Comparison of ENCODE assay signal across 31 mouse cellular contexts in the genomic region with DNA sequence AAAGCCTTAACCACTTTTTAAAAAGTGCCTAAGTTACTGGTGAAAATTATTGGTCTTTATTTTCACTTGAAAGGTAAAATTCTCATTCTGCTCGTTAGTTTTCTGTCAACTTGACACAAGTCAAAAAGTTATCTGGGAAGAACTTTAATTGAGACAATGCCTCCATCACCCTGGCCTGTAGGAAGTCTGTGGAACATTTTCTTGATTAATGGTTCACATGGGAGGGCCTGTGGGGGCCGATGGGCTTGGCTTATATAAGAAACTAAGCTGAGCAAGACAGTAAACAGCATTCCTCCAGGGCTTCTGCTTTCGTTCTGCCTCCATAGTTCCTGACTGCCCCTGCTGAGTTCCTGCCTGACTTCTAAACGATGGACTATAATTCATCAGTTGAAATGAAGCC. TPM values are rescaled to one million over a fixed set of nuclear protein-coding genes. Genes with fewer than 3 reads are reported as not detected.
"Had no signal": no experiment of that assay in that cellular context is flagged by ENCODE, and none has a peak within 500 bp of the region (broad histone marks: within the 10 kb centered on the region; RNA-seq: fewer than 3 reads in every experiment).

No protein-coding gene starts in this region.

- H3K27me3 ChIP-seq: embryonic facial prominence, embryonic 12.5 days; embryonic facial prominence, embryonic 13.5 days; embryonic facial prominence, embryonic 15.5 days; forebrain, embryonic 12.5 days; forebrain, embryonic 13.5 days; forebrain, embryonic 15.5 days had no signal

- H3K4me2 ChIP-seq: embryonic facial prominence, embryonic 12.5 days; embryonic facial prominence, embryonic 13.5 days; embryonic facial prominence, embryonic 15.5 days; forebrain, embryonic 12.5 days; forebrain, embryonic 13.5 days; forebrain, embryonic 15.5 days had no signal

- H3K4me3 ChIP-seq: embryonic facial prominence, embryonic 10.5 days; embryonic facial prominence, embryonic 12.5 days; embryonic facial prominence, embryonic 13.5 days; embryonic facial prominence, embryonic 15.5 days; erythroblast, embryonic 14.5 days; forebrain, embryonic 10.5 days; forebrain, embryonic 12.5 days; forebrain, embryonic 13.5 days; forebrain, embryonic 15.5 days; gastrocnemius, adult 2 months; heart, adult 2 months had no signal

- H3K4me1 ChIP-seq: embryonic facial prominence, embryonic 12.5 days; embryonic facial prominence, embryonic 13.5 days; embryonic facial prominence, embryonic 15.5 days; forebrain, embryonic 12.5 days; forebrain, embryonic 13.5 days; forebrain, embryonic 15.5 days had no signal

- H3K9ac ChIP-seq: embryonic facial prominence, embryonic 12.5 days; embryonic facial prominence, embryonic 13.5 days; embryonic facial prominence, embryonic 15.5 days; forebrain, embryonic 12.5 days; forebrain, embryonic 13.5 days; forebrain, embryonic 15.5 days; forebrain, postnatal 0 days had no signal

- H3K27ac ChIP-seq: embryonic facial prominence, embryonic 10.5 days; embryonic facial prominence, embryonic 12.5 days; embryonic facial prominence, embryonic 13.5 days; embryonic facial prominence, embryonic 15.5 days; forebrain, embryonic 10.5 days; forebrain, embryonic 12.5 days; forebrain, embryonic 13.5 days; forebrain, embryonic 15.5 days; gastrocnemius, adult 2 months; heart, adult 2 months had no signal

- H3K36me3 ChIP-seq: embryonic facial prominence, embryonic 12.5 days; forebrain, embryonic 12.5 days had no signal

- DNase-seq: cerebellum, adult 2 months; cerebellum, adult 8-10 months; cerebellum, adult 9-10 months; cerebellum, adult 9-11 months; cerebellum, postnatal 10 days; cerebellum, postnatal 14 days; cerebellum, postnatal 25 days; cerebellum, postnatal 36 days; embryo, embryonic 11 days; forebrain, postnatal 0 days; gastrocnemius, adult 2 months; gastrocnemius, postnatal 10 days; gastrocnemius, postnatal 14 days; gastrocnemius, postnatal 25 days; gastrocnemius, postnatal 36 days; heart, adult 18-20 months; heart, adult 2 months had no signal

- ATAC-seq: forebrain, embryonic 13.5 days; forebrain, embryonic 14.5 days; forebrain, embryonic 15.5 days; forebrain, embryonic 16.5 days; forebrain, postnatal 0 days had no signal

- H3K9me3 ChIP-seq: embryonic facial prominence, embryonic 10.5 days; embryonic facial prominence, embryonic 12.5 days; embryonic facial prominence, embryonic 13.5 days; embryonic facial prominence, embryonic 15.5 days; forebrain, embryonic 10.5 days; forebrain, embryonic 12.5 days; forebrain, embryonic 13.5 days; forebrain, embryonic 15.5 days had no signal

RNA-seq across cellular contexts. Expression of a gene that starts 55.2 kb away (rescaled TPM):
- polyA plus RNA-seq: embryonic facial prominence, embryonic 11.5 days; embryonic facial prominence, embryonic 13.5 days; embryonic facial prominence, embryonic 14.5 days; embryonic facial prominence, embryonic 15.5 days; erythroblast, embryonic 14.5 days; forebrain, embryonic 10.5 days; forebrain, embryonic 11.5 days; forebrain, embryonic 12.5 days; forebrain, embryonic 13.5 days; forebrain, embryonic 15.5 days; forebrain, embryonic 16.5 days; heart, adult 2 months had no signal
